Mouse (Mus musculus) embryonic facial prominence, embryonic 12.5 days (tissue): ENCODE measurements around the gene Tex33. TPM values are rescaled to one million over a fixed set of nuclear protein-coding genes. Genes with fewer than 3 reads are reported as not detected.
"Not testable (repeated sequence)": the region's sequence is repeated elsewhere in the genome, so short reads cannot be mapped to it uniquely, and the experiment has no call there.

Experiments
- ATAC-seq: fragments of 200-750 bp; cut with Nextera tagmentation; 2 replicates; pipeline ENCODE4 v1.8.0; 2017; ENCODE audit not compliant: insufficient number of reproducible peaks, insufficient read depth, low FRiP score, low TSS enrichment
- H3K27ac ChIP-seq: fragments of 300-500 bp; sonication (generic); 2 replicates; pipeline ENCODE4 v1.5.1; 2016; ENCODE audit warnings: mild to moderate bottlenecking
- H3K27me3 ChIP-seq: fragments of 300-500 bp; sonication (generic); 2 replicates; pipeline ENCODE4 v1.6.1; 2016; ENCODE audit warnings: mild to moderate bottlenecking, moderate library complexity
- H3K36me3 ChIP-seq: fragments of 300-500 bp; sonication (generic); 2 replicates; pipeline ENCODE4 v1.6.1; 2016; ENCODE audit warnings: mild to moderate bottlenecking
- H3K4me1 ChIP-seq: fragments of 300-500 bp; sonication (generic); 2 replicates; pipeline ENCODE4 v1.6.1; 2016
- H3K4me2 ChIP-seq: fragments of 300-500 bp; sonication (generic); replicated peaks from 2 replicates; pipeline ENCODE4 v1.6.1; 2016; ENCODE audit warnings: mild to moderate bottlenecking, moderate library complexity
- H3K4me3 ChIP-seq: fragments of 300-500 bp; sonication (generic); 2 replicates; pipeline ENCODE4 v1.5.1; 2016; ENCODE audit warnings: mild to moderate bottlenecking
- H3K9ac ChIP-seq: fragments of 300-500 bp; sonication (generic); 2 replicates; pipeline ENCODE4 v1.6.1; 2016; ENCODE audit warnings: mild to moderate bottlenecking, moderate library complexity
- H3K9me3 ChIP-seq: fragments of 300-500 bp; sonication (generic); 2 replicates; pipeline ENCODE4 v1.6.1; 2016; ENCODE audit warnings: mild to moderate bottlenecking, moderate library complexity
- WGBS: fragments of 180-500 bp; shearing (Covaris S2); methylation state at CpG from one replicate; pipeline ENCODE4 v1.1.7; 2016; 5-methylcytosine and 5-hydroxymethylcytosine counted together
- microRNA-seq: library from miRNA; unstranded; fragments of <30 nt; microRNA quantifications from one replicate; pipeline ENCODE4, GENCODE M21; 2017
- polyA plus RNA-seq: library from polyadenylated mRNA; unstranded; fragments of >200 nt; fragmentation: Nextera tagmentation; extraction: Ambion mirVana; gene quantifications from 2 replicates; pipeline ENCODE4 v1.2.1, GENCODE M21; 2016

Gene Tex33
- polyA plus RNA-seq, 1 experiment from 2014 or later, result not detected

GRCm38 (mm10) chr15:78331523-78332340 lies 64.0 kb downstream of the Tex33 start:
- no peaks in the 10 kb centered on the region for H3K9me3 ChIP-seq
- no peak overlapping the region for H3K4me3 ChIP-seq
- H3K27ac ChIP-seq, result no peak overlapping the region
- no peak overlapping the region for H3K4me2 ChIP-seq
- H3K4me1 ChIP-seq, result no peaks in the 10 kb centered on the region
- H3K9ac ChIP-seq, result no peak overlapping the region
- no peaks in the 10 kb centered on the region for H3K36me3 ChIP-seq
- 76% methylated on average over 5 of the region's 5 CpGs for WGBS
- H3K27me3 ChIP-seq, result no peaks in the 10 kb centered on the region
- ATAC-seq, result no peak

DNA sequence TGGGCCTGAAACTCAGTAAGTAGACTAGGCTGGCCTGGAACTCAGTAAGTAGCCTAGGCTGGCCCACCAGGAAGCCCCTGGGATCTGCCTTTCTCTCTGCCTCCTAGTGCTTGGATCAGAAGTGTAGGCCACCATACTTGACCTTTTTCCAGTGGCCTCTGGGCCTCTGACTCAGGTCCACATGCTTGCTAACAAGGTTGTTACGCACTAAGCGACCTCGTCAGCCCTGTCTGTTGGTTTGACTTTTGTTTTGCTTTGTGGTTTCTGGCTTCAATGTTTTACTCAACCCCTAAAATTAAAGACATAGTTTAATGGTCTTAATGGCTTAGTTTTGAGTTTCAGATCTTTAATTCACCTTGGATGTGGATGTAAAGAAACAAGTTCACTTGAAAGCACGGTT lies 65.0 kb downstream of the Tex33 start:
- no peaks in the 10 kb centered on the region for H3K9me3 ChIP-seq
- no peak overlapping the region for H3K9ac ChIP-seq
- no peak for ATAC-seq
- no peaks in the 10 kb centered on the region for H3K36me3 ChIP-seq
- H3K4me1 ChIP-seq, result no peaks in the 10 kb centered on the region
- H3K27me3 ChIP-seq, result no peaks in the 10 kb centered on the region
- H3K27ac ChIP-seq, result no peak overlapping the region
- H3K4me3 ChIP-seq, result no peak overlapping the region
- 70% methylated on average over 4 of the region's 4 CpGs for WGBS
- no peak overlapping the region for H3K4me2 ChIP-seq

GRCm38 (mm10) chr15:78329972-78330371 lies 65.7 kb downstream of the Tex33 start:
- H3K9me3 ChIP-seq, H3K4me1 ChIP-seq, ATAC-seq, H3K27me3 ChIP-seq, H3K4me3 ChIP-seq, H3K4me2 ChIP-seq, H3K36me3 ChIP-seq, H3K9ac ChIP-seq, H3K27ac ChIP-seq: not testable (repeated sequence)
- WGBS, result 76% methylated on average over 6 of the region's 6 CpGs

DNA sequence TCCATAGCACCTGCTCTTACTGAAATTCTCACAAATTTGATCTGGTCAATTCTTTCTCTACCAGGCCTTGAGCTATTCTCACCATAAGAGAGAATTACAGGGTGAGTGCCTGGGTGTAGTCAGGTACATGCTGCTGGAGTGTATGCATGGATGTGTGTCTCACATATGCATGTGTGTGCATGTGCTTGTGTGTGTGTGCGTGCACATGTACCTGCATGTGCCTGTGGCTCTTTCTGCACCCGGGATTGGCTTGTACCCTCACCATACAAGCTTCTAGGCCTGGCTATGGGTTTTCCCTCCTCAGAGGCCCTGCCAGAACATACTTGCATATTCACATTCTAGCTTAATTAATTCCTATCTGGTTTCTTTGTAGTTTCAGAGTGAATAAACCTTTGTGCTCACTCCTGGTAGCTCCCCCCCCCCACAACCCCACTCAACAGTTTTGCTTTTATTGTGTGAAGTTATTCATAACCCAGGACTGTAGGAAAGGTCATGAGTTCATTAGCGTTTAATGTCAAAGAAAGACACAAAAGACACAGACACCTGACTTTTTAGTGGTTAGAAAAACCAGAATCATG lies 67.1 kb downstream of the Tex33 start:
- Histone ChIP-seq H3K27ac (no peak overlapping the region), H3K4me1 (no peaks in the 10 kb centered on the region), H3K4me2 (no peak overlapping the region), H3K9ac (no peak overlapping the region), H3K27me3 (no peaks in the 10 kb centered on the region), H3K4me3 (no peak overlapping the region), H3K36me3 (no peaks in the 10 kb centered on the region), H3K9me3 (no peaks in the 10 kb centered on the region)
- ATAC-seq, result no peak
- WGBS, result 86% methylated on average over 3 of the region's 3 CpGs

Small RNA genes within 50 kb of the gene (microRNA-seq; reads per million reads assigned to microRNA genes)
- gene Mir7676-2, result not detected

Other genes with a start within 250 kb of the Tex33 start
- gene Ift27, start 221.8 kb downstream of the Tex33 start, polyA plus RNA-seq, result 90.0 and 90.5 TPM in 2 replicates
- gene Pvalb, start 189.5 kb downstream of the Tex33 start, polyA plus RNA-seq, result 0.46 and 0.48 TPM in 2 replicates
- gene Ncf4, start 151.1 kb downstream of the Tex33 start, polyA plus RNA-seq, result 5.1 and 5.8 TPM in 2 replicates
- 0.31 and 0.35 TPM in 2 replicates for gene Csf2rb2, start 90.2 kb downstream of the Tex33 start, polyA plus RNA-seq
- gene Csf2rb, start 70.2 kb downstream of the Tex33 start, polyA plus RNA-seq, result 1.1 and 2.3 TPM in 2 replicates
- gene Tst, start 10.0 kb upstream of the Tex33 start, polyA plus RNA-seq, result 10.1 and 11.9 TPM in 2 replicates
- 1.6 and 2.1 TPM in 2 replicates for gene Mpst, start 10.5 kb upstream of the Tex33 start, polyA plus RNA-seq
- 56.1 and 58.9 TPM in 2 replicates for gene Kctd17, start 32.7 kb upstream of the Tex33 start, polyA plus RNA-seq
- gene Tmprss6, start 72.7 kb upstream of the Tex33 start, polyA plus RNA-seq, result 0.66 and 1.4 TPM in 2 replicates
- gene Il2rb, start 99.4 kb upstream of the Tex33 start, polyA plus RNA-seq, result 0.06 and 0.09 TPM in 2 replicates
- 21.0 and 22.9 TPM in 2 replicates for gene C1qtnf6, start 135.5 kb upstream of the Tex33 start, polyA plus RNA-seq
- gene Sstr3, start 148.8 kb upstream of the Tex33 start, polyA plus RNA-seq, result not detected in 2 replicates
- 7.6 TPM in 2 replicates for gene Rac2, start 176.9 kb upstream of the Tex33 start, polyA plus RNA-seq
- 5.3 and 6.6 TPM in 2 replicates for gene Cyth4, start 201.1 kb upstream of the Tex33 start, polyA plus RNA-seq